In genomic region chr9:97214806-97215205, GRCm38 (mm10) we compare ENCODE assay signal across 14 mouse cellular contexts.
DNase-seq lines count a peak whose midpoint lies in the region; ATAC-seq and TF ChIP-seq lines count a peak whose summit lies in the region.
"Had no signal": no experiment of that assay in that cellular context is flagged by ENCODE, and none has a peak within 500 bp of the region (broad histone marks: within the 10 kb centered on the region; RNA-seq: fewer than 3 reads in every experiment).

No protein-coding gene starts in this region.

- no peaks in the 10 kb centered on the region for H3K36me3 ChIP-seq in liver, embryonic 14.5 days (replicated peaks; ENCODE audit: control insufficient read depth, insufficient read depth, low read depth)
- no peaks in the 10 kb centered on the region for H3K36me3 ChIP-seq in liver, embryonic 11.5 days (ENCODE audit: control insufficient read depth, insufficient read depth, low read length)
- H3K36me3 ChIP-seq in G1E (replicated peaks), result no peaks in the 10 kb centered on the region
- H3K36me3 ChIP-seq: forebrain, embryonic 15.5 days; heart, embryonic 15.5 days; lung, embryonic 15.5 days had no signal

- ATAC-seq in liver, embryonic 14.5 days (ENCODE audit: insufficient read depth), result no peak
- no peak for ATAC-seq in liver, embryonic 11.5 days (replicated peaks; ENCODE audit: low FRiP score)
- ATAC-seq in G1E (ENCODE audit: extremely low read depth, insufficient number of reproducible peaks, low FRiP score, poor library complexity, severe bottlenecking), result no peak
- ATAC-seq: forebrain, embryonic 15.5 days had no signal

- TF ChIP-seq CTCF in gastrocnemius, adult 2 months (IDR thresholded peaks at IDR 0.05), result peak; percentile 48
- TF ChIP-seq CTCF in liver, embryonic 14.5 days (IDR thresholded peaks at IDR 0.05; ENCODE audit: low read depth), result peak; percentile 13; the same call in 1 of the 2 replicates
- 0 out of 2 replicates have a peak, but pooled peaks have one; percentile 7 for TF ChIP-seq CTCF in G1E (IDR thresholded peaks at IDR 0.05; ENCODE audit: low read depth, low read length)

- no peaks in the 10 kb centered on the region for H3K4me1 ChIP-seq in liver, embryonic 14.5 days (replicated peaks; ENCODE audit: control insufficient read depth in 2 of 2, insufficient read depth in 2 of 2, low read length in 1 of 2)
- H3K4me1 ChIP-seq in liver, embryonic 11.5 days (replicated peaks; ENCODE audit: control insufficient read depth, insufficient read depth, low read length), result no peaks in the 10 kb centered on the region
- H3K4me1 ChIP-seq in G1E (ENCODE audit: insufficient read depth, low read depth, low read length), result no peaks in the 10 kb centered on the region
- H3K4me1 ChIP-seq: forebrain, embryonic 15.5 days; heart, embryonic 15.5 days; lung, embryonic 15.5 days had no signal

- no peak for DNase-seq in gastrocnemius, adult 2 months
- no peak for DNase-seq in gastrocnemius, postnatal 14 days
- DNase-seq in liver, embryonic 14.5 days (ENCODE audit: low read depth in 3 of 3, low spot score in 3 of 3), result no peak
- no peak for DNase-seq in liver, embryonic 11.5 days (ENCODE audit: low spot score)
- DNase-seq in G1E (ENCODE audit: low spot score), result no peak
- peak; percentile 12 for DNase-seq in hindlimb bud, embryonic 11.5 days (ENCODE audit: extremely low spot score, low read depth, low spot score)
- DNase-seq in gastrocnemius, postnatal 36 days, result no peak
- no peak for DNase-seq in right cerebral cortex, postnatal 4 days
- DNase-seq: cerebellum, adult 11-12 months; spleen, adult 18-20 months; thymus, postnatal 4 days had no signal

- no peaks in the 10 kb centered on the region for H3K27me3 ChIP-seq in liver, embryonic 14.5 days (ENCODE audit: control insufficient read depth, insufficient read depth, low read length)
- no peaks in the 10 kb centered on the region for H3K27me3 ChIP-seq in liver, embryonic 11.5 days (replicated peaks; ENCODE audit: control insufficient read depth, insufficient read depth, low read length)
- H3K27me3 ChIP-seq in G1E (ENCODE audit: insufficient read depth, low read length), result no peaks in the 10 kb centered on the region
- H3K27me3 ChIP-seq: forebrain, embryonic 15.5 days; heart, embryonic 15.5 days; lung, embryonic 15.5 days had no signal

- no peak for TF ChIP-seq EP300 in liver, embryonic 14.5 days (IDR thresholded peaks at IDR 0.05; ENCODE audit: low read depth)

- no peaks in the 10 kb centered on the region for H3K9me3 ChIP-seq in liver, embryonic 14.5 days (ENCODE audit: control insufficient read depth, low read length)
- H3K9me3 ChIP-seq in liver, embryonic 11.5 days (ENCODE audit: control insufficient read depth, low read length), result no peaks in the 10 kb centered on the region
- no peaks in the 10 kb centered on the region; the same call in 1 of the 2 replicates for H3K9me3 ChIP-seq in G1E (replicated peaks)
- H3K9me3 ChIP-seq: forebrain, embryonic 15.5 days; heart, embryonic 15.5 days; lung, embryonic 15.5 days had no signal

- WGBS in liver, embryonic 14.5 days (ENCODE audit: insufficient replicate concordance), result 20% methylated on average over 2 of the region's 2 CpGs
- WGBS in liver, embryonic 11.5 days, result 28% methylated on average over 2 of the region's 2 CpGs

- no peak overlapping the region for H3K27ac ChIP-seq in gastrocnemius, adult 2 months
- no peak overlapping the region for H3K27ac ChIP-seq in liver, embryonic 14.5 days
- no peak overlapping the region for H3K27ac ChIP-seq in liver, embryonic 11.5 days (ENCODE audit: low read depth, low read length)
- H3K27ac ChIP-seq: forebrain, embryonic 15.5 days; heart, embryonic 15.5 days; lung, embryonic 15.5 days had no signal

- no peak overlapping the region for H3K4me2 ChIP-seq in liver, embryonic 14.5 days (ENCODE audit: low read depth)
- H3K4me2 ChIP-seq in liver, embryonic 11.5 days, result no peak overlapping the region
- H3K4me2 ChIP-seq: forebrain, embryonic 15.5 days; heart, embryonic 15.5 days; lung, embryonic 15.5 days had no signal

- intact Hi-C loops in gastrocnemius, adult 2 months (cut with DNase I), result no loop called here
- intact Hi-C loops in gastrocnemius, postnatal 14 days (cut with DNase I; ENCODE audit: low total_unique reads), result no loop called here
- intact Hi-C loops in gastrocnemius, postnatal 36 days (cut with DNase I), result no loop called here

- H3K4me3 ChIP-seq in gastrocnemius, adult 2 months, result no peak overlapping the region
- no peak overlapping the region for H3K4me3 ChIP-seq in liver, embryonic 14.5 days (ENCODE audit: insufficient read depth in 1 of 2, low read depth in 2 of 2, low read length in 2 of 2)
- no peak overlapping the region for H3K4me3 ChIP-seq in liver, embryonic 11.5 days (ENCODE audit: low read depth, low read length)
- H3K4me3 ChIP-seq in G1E (ENCODE audit: low read depth, low read length), result no peak overlapping the region
- H3K4me3 ChIP-seq: forebrain, embryonic 15.5 days; heart, embryonic 15.5 days; lung, embryonic 15.5 days had no signal

- H3K9ac ChIP-seq in liver, embryonic 14.5 days (replicated peaks), result no peak overlapping the region
- no peak overlapping the region for H3K9ac ChIP-seq in liver, embryonic 11.5 days (ENCODE audit: low read depth, low read length)
- H3K9ac ChIP-seq: forebrain, embryonic 15.5 days; heart, embryonic 15.5 days; lung, embryonic 15.5 days had no signal
